Mouse (Mus musculus): ENCODE data around the gene Gm20388. TPM values are rescaled to one million over a fixed set of nuclear protein-coding genes. Genes with fewer than 3 reads are reported as not detected.
A peak's percentile ranks its signal among the peaks of the same experiment; 100 is the strongest.

The Gm20388 gene
- polyA plus RNA-seq, 1 experiment from 2014 or later: 7.4 TPM

DNA sequence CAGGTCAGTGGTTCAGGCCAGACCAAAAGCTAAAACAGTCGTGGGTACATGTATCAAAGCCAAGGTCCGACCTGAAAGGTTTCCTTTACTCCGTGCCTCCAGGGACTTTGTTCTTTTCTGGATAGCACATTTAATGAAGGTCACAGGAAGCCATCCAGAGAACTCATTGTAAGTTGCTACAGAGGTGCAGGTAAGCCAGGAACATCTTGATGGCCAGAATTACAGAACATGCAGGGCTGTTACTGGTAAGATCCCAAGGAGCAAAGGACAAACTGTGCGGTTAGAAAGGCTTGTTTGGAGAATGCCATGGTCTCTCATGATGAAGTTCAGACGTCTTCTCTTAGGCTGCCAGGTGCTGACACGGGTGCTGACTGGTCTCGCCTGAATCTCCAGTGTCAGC, 206.0 kb downstream of the Gm20388 start:
- no peak for ATAC-seq (replicated peaks; ENCODE audit: low FRiP score)
- H3K4me3 ChIP-seq (replicated peaks): no peak overlapping the region
- 70% methylated on average over 7 of the region's 7 CpGs for WGBS
- H3K9me3 ChIP-seq (replicated peaks): no peaks in the 10 kb centered on the region
- no peak overlapping the region for H3K4me2 ChIP-seq
- no peak overlapping the region for H3K9ac ChIP-seq
- H3K27ac ChIP-seq: no peak overlapping the region
- H3K4me1 ChIP-seq: peaks cover 26% of the 10 kb centered on the region
- peaks cover 46% of the 10 kb centered on the region for H3K27me3 ChIP-seq
- no peaks in the 10 kb centered on the region for H3K36me3 ChIP-seq

DNA sequence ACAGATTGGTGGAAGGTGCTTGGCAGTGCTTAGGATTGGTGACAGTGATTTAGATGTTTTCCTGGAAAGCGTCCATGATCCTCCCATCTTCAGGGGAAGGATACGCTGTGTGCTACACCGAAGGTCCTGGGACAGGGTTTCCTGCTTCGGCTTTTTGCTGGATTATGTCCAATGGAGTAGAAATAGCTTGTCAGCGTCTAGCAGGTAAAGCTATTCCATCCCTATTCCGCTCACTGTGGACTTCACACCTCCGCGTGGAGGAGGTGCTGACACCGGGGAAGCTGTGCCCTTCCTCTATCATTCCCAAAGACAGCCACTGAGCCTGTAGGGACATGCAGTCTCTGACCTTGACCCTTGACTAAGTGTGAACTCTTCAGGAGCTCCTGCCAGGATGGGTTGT, 207.5 kb downstream of the Gm20388 start:
- no peak overlapping the region for H3K4me2 ChIP-seq
- H3K4me1 ChIP-seq: peaks cover 19% of the 10 kb centered on the region
- WGBS: 57% methylated on average over 9 of the region's 9 CpGs
- H3K9ac ChIP-seq: no peak overlapping the region
- no peak overlapping the region for H3K4me3 ChIP-seq (replicated peaks)
- H3K36me3 ChIP-seq: no peaks in the 10 kb centered on the region
- H3K9me3 ChIP-seq (replicated peaks): no peaks in the 10 kb centered on the region
- ATAC-seq (replicated peaks; ENCODE audit: low FRiP score): no peak
- peaks cover 46% of the 10 kb centered on the region for H3K27me3 ChIP-seq
- no peak overlapping the region for H3K27ac ChIP-seq

DNA sequence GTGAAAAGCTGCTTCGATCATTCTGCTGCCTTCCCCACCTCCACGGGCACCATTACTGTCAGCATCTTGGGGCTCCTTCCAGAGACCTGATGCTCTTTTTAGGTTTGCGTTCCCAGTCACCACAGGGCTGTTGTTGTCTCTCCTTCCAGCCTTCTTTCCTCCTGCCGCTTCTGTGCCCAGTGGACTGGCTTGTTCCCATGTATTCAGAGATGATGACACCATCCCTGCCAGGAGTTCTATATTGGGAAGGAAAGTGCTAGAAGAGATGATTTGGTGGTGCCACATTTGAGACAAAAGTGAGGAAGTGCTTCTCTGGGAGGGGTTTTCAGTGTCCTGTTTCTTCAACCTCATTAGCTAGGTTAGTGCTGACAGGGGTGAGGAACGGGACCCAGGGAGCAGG, 208.2 kb downstream of the Gm20388 start:
- Histone ChIP-seq H3K9ac (no peak overlapping the region), H3K9me3 (replicated peaks) (no peaks in the 10 kb centered on the region)
- WGBS: 79% methylated on average over 5 of the region's 5 CpGs

DNA sequence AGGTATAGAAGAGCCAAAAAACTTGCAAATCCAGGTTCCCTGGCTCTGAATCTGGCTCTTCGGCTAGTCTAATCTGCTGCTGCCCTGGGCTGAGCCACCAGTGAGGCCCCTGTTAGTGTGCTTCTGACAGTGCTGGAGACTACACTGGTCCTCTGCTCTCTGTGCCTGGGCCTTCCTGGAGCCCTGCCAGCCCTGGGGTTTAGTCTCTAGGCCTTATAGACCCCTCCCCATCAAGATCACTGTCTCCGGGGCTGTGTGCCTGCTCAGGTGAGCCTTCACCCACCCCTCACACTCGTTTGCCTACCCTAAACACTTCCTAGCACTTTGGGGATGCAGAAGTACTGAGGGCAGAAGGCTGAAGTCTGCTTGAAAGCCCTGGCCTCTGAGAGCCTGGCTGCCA, 208.8 kb downstream of the Gm20388 start:
- WGBS: 71% methylated on average over 3 of the region's 3 CpGs
- ATAC-seq (replicated peaks; ENCODE audit: low FRiP score): no peak
- no peak overlapping the region for H3K4me2 ChIP-seq
- no peaks in the 10 kb centered on the region for H3K9me3 ChIP-seq (replicated peaks)
- no peak overlapping the region for H3K9ac ChIP-seq
- H3K27ac ChIP-seq: no peak overlapping the region
- no peak overlapping the region for H3K4me3 ChIP-seq (replicated peaks)
- H3K27me3 ChIP-seq: peaks cover 43% of the 10 kb centered on the region
- H3K4me1 ChIP-seq: peaks cover 17% of the 10 kb centered on the region
- H3K36me3 ChIP-seq: no peaks in the 10 kb centered on the region

More for the DNA sequence above, 208.2 kb downstream of the Gm20388 start:
- ATAC-seq (replicated peaks; ENCODE audit: low FRiP score): no peak
- H3K36me3 ChIP-seq: no peaks in the 10 kb centered on the region
- H3K27ac ChIP-seq: no peak overlapping the region
- H3K27me3 ChIP-seq: peaks cover 46% of the 10 kb centered on the region
- peaks cover 15% of the 10 kb centered on the region; the same call in 1 of the 2 replicates for H3K4me1 ChIP-seq
- H3K4me2 ChIP-seq: no peak overlapping the region
- H3K4me3 ChIP-seq (replicated peaks): no peak overlapping the region

DNA sequence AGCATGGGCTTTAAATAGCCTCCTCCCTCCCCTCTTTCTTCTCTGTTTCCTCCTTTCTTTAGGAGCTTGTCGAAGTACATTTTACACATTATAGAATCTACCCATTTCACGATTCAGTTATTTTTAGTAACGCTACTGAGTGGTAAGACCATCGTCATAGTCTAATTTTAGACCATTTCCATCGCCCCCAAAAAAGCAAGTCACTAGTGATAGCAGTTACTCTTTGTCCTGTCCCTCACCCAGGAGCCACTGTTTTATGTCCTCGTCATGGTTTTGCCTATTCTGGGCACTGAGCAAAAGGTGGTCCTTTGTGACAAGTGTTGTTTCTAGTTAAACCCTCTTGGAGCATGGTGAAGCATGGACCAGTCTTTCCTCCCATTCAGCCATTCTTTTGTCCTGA, 209.3 kb downstream of the Gm20388 start:
- Histone ChIP-seq H3K4me1 (peaks cover 17% of the 10 kb centered on the region), H3K4me2 (no peak overlapping the region), H3K9ac (no peak overlapping the region), H3K27me3 (peaks cover 38% of the 10 kb centered on the region), H3K4me3 (replicated peaks) (no peak overlapping the region), H3K9me3 (replicated peaks) (no peaks in the 10 kb centered on the region), H3K27ac (no peak overlapping the region), H3K36me3 (no peaks in the 10 kb centered on the region)
- ATAC-seq (replicated peaks; ENCODE audit: low FRiP score): no peak
- 79% methylated on average over 6 of the region's 6 CpGs for WGBS

DNA sequence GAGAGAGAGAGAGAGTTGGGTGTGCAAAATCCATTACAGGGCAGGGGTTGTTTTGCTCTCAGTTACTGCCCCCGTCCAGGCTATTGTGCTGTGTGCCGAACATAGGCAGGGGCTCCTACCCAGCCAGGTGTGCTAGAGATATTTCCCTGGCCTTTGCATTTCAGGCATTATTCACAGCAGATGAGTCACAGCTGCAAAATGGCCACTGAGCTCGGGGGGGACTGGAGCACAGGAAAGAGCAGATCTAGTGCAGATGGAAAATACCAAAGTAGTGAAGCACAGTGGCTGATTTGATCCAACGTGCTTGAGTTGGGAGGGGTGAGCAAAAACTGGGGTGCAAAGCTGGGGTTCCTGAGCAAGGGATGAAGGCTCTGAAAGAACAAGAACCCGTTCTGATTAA, 210.3 kb downstream of the Gm20388 start:
- Histone ChIP-seq H3K9ac (no peak overlapping the region), H3K4me1 (peaks cover 27% of the 10 kb centered on the region), H3K27me3 (peaks cover 27% of the 10 kb centered on the region), H3K4me3 (replicated peaks) (no peak overlapping the region), H3K27ac (no peak overlapping the region), H3K4me2 (no peak overlapping the region), H3K36me3 (no peaks in the 10 kb centered on the region), H3K9me3 (replicated peaks) (no peaks in the 10 kb centered on the region)
- WGBS: 55% methylated on average over 5 of the region's 5 CpGs
- no peak for ATAC-seq (replicated peaks; ENCODE audit: low FRiP score)

DNA sequence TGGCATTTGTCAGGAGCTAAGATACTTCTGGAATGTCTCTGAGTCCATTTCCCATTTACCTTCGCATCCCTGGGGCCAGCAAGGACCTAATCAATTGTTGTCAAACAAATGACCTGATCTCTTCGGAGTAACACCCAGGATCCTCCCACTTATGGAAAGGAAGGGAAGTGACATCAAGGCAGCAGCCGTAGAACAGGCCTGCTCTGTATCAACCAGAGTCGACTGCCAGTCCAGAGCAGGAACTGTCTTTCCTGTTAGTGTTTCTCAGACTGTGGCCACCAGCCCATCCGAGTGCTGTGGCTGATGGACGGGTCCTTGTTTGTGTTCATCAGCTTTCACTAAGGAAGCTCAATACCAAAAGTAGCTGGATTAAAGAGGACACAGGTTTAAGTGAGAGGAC, 213.6 kb downstream of the Gm20388 start:
- Histone ChIP-seq H3K36me3 (no peaks in the 10 kb centered on the region), H3K27ac (peak overlapping the region; percentile 58; the same call in 1 of the 2 replicates), H3K4me3 (replicated peaks) (no peak overlapping the region), H3K4me2 (no peak overlapping the region), H3K9me3 (replicated peaks) (no peaks in the 10 kb centered on the region), H3K9ac (no peak overlapping the region), H3K4me1 (peaks cover 42% of the 10 kb centered on the region), H3K27me3 (0 out of 2 replicates have a peak, but pooled peaks cover 4% of the 10 kb centered on the region)
- no peak for ATAC-seq (replicated peaks; ENCODE audit: low FRiP score)
- whole genome bisulfite sequencing: 42% methylated on average over 6 of the region's 6 CpGs

DNA sequence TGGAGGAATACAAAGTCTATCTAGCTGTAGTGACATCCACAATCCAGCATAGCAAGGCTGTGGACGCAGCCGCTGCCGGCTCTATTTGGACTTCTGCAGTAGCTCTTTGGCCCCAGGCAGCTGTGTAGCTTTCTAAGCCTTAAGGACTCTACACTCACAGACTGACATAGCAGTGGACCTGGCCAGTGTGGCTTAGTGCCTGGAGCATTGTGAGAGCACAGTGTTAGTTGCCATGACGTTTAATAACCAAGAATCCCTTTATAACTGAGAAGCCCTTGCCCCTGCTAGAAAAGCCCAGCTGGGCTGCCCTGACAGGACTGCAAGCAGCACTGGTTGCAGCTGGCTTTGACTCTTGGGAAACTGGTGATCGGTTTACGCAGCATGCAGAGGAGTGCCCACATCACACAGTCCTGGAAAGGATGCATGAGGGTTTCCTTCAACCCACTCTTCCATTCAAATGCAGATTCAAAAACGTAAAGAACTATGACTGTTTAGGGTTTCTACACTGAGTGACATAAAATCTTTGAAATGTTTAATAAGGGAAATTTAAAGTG, 214.3 kb downstream of the Gm20388 start:
- Histone ChIP-seq H3K27ac (peak overlapping the region; percentile 58), H3K9ac (no peak overlapping the region)

DNA sequence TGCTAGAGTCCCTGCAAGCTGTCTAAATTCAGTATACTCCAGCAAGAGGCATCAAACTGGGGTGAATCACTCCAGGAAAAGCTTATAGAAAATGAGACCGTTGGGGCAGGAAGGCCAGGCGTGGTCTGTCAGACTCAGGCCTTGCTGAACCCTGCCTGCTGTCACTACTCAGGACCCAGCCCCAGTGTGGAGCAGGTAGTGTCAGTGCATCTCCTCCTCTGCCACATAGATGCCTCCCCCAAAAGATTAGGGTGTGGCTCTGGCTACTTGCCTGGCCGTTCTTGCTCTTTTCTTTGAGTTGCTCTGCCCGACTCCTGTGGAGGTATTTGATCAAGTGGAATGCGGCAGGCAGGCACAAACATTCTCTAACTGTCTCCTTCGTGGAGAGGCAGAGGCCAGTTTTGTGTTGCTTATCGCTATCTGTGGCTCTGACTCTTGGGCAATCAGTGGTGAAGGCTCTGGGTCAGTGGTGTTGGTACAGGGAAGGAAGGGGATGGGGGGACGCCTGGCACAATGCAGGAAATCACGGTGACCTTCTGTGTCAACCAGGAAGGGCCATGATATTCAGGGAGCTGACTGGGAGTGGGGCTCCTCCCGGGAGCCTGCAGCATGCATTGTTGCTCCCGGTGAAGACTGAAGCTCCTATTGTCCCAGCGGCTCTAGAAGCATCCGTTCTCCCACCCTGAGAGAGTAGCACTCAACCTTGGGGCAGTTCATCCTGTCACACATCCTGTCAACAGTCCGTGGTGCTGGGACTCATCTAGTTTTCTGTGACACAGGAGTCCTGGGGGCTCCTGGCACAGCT, 215.9 kb downstream of the Gm20388 start:
- ATAC-seq (replicated peaks; ENCODE audit: low FRiP score): peak; percentile 63
- H3K27me3 ChIP-seq: no peaks in the 10 kb centered on the region
- 33% methylated on average over 14 of the region's 14 CpGs for WGBS
- no peak overlapping the region; the same call in 1 of the 2 replicates for H3K4me2 ChIP-seq
- no peaks in the 10 kb centered on the region for H3K9me3 ChIP-seq (replicated peaks)
- no peak overlapping the region for H3K9ac ChIP-seq
- H3K4me1 ChIP-seq: peaks cover 45% of the 10 kb centered on the region
- no peaks in the 10 kb centered on the region for H3K36me3 ChIP-seq
- no peak overlapping the region for H3K4me3 ChIP-seq (replicated peaks)
- peak overlapping the region; percentile 82 for H3K27ac ChIP-seq

More for the DNA sequence above, 214.3 kb downstream of the Gm20388 start:
- no peaks in the 10 kb centered on the region for H3K36me3 ChIP-seq
- H3K4me2 ChIP-seq: no peak overlapping the region
- WGBS: 62% methylated on average over 7 of the region's 7 CpGs
- H3K4me1 ChIP-seq: peaks cover 48% of the 10 kb centered on the region
- no peak for ATAC-seq (replicated peaks; ENCODE audit: low FRiP score)
- H3K4me3 ChIP-seq (replicated peaks): no peak overlapping the region
- H3K9me3 ChIP-seq (replicated peaks): no peaks in the 10 kb centered on the region
- H3K27me3 ChIP-seq: 0 out of 2 replicates have a peak, but pooled peaks cover 3% of the 10 kb centered on the region

DNA sequence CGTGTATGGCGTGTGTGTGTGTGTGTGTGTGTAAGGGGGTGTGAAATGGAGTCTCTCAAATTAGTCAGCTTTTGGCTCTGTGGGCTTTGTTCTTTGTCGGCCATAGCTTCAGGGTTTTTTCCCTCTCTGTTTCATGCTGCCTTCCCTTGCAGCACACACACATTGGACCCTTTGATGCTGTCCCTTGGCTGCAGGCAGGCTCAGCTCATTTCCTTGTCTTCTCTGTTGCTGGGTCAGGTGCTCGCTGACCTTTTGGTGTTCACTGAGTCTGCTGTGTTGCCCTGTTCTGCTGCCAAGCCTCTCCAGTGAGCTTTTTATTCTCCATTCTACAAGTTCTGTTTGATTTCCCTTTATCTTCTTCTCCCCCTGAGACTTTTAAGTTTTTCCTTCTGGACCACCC, 218.9 kb downstream of the Gm20388 start:
- 0 out of 2 replicates have a peak overlapping the region, but pooled peaks have one; percentile 18 for H3K27ac ChIP-seq
- H3K9ac ChIP-seq: no peak overlapping the region
- no peak overlapping the region for H3K4me2 ChIP-seq
- H3K4me3 ChIP-seq (replicated peaks): no peak overlapping the region
- 60% methylated on average over 4 of the region's 4 CpGs for WGBS
- no peaks in the 10 kb centered on the region for H3K27me3 ChIP-seq
- no peak for ATAC-seq (replicated peaks; ENCODE audit: low FRiP score)
- H3K9me3 ChIP-seq (replicated peaks): no peaks in the 10 kb centered on the region
- peaks cover 39% of the 10 kb centered on the region for H3K4me1 ChIP-seq
- H3K36me3 ChIP-seq: no peaks in the 10 kb centered on the region

DNA sequence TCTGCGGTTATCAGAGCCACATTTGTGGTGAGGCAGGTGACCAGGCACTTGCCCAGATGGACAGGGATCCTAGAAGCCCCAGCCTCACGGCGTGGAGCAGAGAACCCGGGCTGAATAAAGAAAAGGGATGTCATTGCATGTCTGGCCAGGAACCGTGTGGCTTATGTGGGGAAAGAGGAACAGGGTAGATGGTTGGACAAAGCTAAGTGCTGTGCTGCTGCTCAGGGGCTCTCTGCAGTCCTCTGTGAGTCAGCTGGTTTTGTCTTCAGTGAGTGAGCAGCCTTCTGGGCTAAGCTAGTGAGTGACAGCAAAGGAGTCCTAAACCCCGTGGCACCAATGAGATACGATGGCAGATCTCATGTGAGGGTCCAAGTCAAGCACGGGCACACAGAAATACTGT, 220.5 kb downstream of the Gm20388 start:
- ATAC-seq (replicated peaks; ENCODE audit: low FRiP score): no peak
- Histone ChIP-seq H3K27ac (no peak overlapping the region), H3K4me3 (replicated peaks) (no peak overlapping the region), H3K4me1 (peaks cover 23% of the 10 kb centered on the region), H3K27me3 (no peaks in the 10 kb centered on the region), H3K9me3 (replicated peaks) (no peaks in the 10 kb centered on the region), H3K36me3 (no peaks in the 10 kb centered on the region), H3K4me2 (no peak overlapping the region), H3K9ac (no peak overlapping the region)
- 88% methylated on average over 8 of the region's 8 CpGs for WGBS

DNA sequence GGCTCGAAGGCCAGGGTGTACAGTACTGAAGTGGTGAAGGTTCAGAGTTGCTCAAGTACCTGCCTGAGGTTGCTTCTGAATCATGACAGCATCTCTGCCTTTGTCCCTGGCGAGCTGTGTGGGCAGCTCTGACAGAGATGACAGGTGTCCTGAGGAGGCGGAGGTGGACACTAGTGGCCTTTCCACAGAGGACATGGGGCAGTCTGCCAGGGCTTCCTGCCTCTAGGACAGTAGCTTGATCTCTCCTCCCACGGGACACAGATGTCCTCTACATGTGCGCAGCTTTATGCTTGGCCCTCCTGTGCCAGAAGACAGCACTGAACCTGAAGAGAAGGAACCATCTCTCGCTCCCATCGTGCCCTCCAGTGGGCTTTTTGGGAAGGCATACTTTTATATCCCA, 222.5 kb downstream of the Gm20388 start:
- H3K4me2 ChIP-seq: no peak overlapping the region
- 74% methylated on average over 7 of the region's 7 CpGs for WGBS
- no peaks in the 10 kb centered on the region for H3K27me3 ChIP-seq
- no peak overlapping the region for H3K9ac ChIP-seq
- peaks cover 8% of the 10 kb centered on the region; the same call in 1 of the 2 replicates for H3K4me1 ChIP-seq
- H3K27ac ChIP-seq: no peak overlapping the region
- H3K4me3 ChIP-seq (replicated peaks): no peak overlapping the region
- no peaks in the 10 kb centered on the region for H3K9me3 ChIP-seq (replicated peaks)
- no peak for ATAC-seq (replicated peaks; ENCODE audit: low FRiP score)
- H3K36me3 ChIP-seq: no peaks in the 10 kb centered on the region
